Mouse (Mus musculus): ENCODE measurements at regions not wholly inside any gene's neighbourhood (a gene's known extent, or its start where the extent isn't known, plus 50 kb on each side); places are given as distances from the start of the nearest gene placed in this dataset.

DNA sequence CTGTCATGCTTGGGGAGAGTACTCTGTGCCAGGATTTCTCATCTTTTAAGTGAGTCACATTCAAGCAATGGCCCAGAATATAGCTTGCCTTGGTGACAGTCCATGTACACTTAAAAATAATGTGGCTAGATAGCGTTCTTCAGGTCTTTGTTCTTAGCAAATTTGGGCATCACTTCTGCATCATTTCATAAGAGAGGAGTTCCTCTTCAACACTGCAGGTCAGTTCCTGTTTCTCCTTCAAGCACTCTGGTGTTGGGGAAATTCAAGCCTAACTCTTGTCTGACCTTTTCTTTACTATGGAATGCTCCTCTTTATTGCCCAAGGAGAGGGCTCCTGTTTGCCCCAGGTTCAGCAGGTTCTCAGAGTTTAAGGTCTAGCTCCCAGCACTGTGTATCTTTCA, 175.7 kb downstream of the Pik3r1 start:
- Histone ChIP-seq H3K27ac (no peak overlapping the region), H3K4me3 (no peak overlapping the region)
- no peak for TF ChIP-seq CTCF (conservative IDR thresholded peaks at IDR 0.05)
- DNase-seq (ENCODE audit: low spot score in 2 of 2), result no peak

DNA sequence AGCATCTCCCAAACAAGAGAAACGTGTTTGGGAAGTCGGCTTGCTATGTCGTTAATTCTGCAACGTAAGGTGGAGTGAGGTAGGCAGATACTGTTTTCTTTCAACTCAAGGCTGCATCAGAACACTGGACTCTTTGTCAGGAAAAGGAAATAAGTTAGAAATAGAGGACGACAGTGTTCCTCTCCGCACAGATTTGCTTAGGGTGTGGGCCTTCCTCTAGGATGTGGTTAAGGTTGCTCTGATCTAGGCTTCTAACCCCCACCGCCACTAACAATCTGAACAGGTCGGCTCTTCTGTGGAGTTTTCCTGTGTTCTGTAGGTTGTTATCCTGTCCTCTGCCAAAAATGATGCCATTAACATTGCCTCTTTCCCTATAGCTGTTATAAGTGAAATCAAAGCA, 179.1 kb downstream of the Pik3r1 start:
- DNase-seq (ENCODE audit: low spot score in 2 of 2), result no peak
- no peak for TF ChIP-seq CTCF (conservative IDR thresholded peaks at IDR 0.05)
- Histone ChIP-seq H3K4me3 (no peak overlapping the region), H3K27ac (no peak overlapping the region)

DNA sequence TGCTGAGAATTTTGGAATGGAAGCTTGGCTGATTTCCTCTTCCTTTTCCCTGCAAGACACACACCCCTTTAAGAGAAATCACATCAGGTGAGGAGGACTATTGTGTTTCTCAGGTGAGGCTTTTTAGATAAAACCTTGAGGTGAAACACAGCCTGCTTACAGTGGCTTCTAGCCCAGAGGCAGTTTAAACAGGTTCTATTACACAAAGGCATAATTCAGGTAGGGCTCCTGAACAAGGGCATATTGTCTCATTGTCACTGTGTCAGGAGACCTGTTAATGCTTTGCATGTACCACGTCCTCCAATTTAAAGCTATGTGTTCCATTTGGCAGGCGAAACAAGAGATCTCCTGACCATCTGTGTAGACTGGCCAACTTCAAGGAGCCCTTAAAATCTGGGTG, 181.2 kb downstream of the Pik3r1 start:
- H3K4me3 ChIP-seq, result no peak overlapping the region
- no peak overlapping the region for H3K27ac ChIP-seq
- DNase-seq (ENCODE audit: low spot score in 2 of 2), result no peak
- no peak for TF ChIP-seq CTCF (conservative IDR thresholded peaks at IDR 0.05)

DNA sequence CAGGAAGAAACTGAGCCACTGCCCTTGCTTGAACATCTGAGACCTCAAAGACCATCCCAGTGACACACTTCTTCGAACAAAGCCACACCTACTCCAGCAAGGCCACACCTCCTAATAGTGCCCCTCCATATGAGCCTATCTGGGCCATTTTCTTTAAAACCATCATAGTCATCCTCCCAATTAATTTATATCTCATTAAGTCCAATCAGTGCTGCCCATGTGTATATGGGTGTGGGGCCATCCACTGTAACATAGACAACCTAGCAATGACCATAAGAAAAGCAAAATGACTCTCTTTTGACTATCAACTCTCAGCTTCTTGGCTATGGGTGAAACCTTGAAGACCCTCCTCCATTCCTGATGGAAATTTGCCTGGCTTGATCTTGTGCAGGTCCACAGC, 191.5 kb downstream of the Pik3r1 start:
- DNase-seq (ENCODE audit: low spot score in 2 of 2), result no peak
- Histone ChIP-seq H3K27ac (no peak overlapping the region), H3K4me3 (no peak overlapping the region)
- TF ChIP-seq CTCF (conservative IDR thresholded peaks at IDR 0.05), result no peak

- Histone ChIP-seq H3K4me3 (no peak overlapping the region), H3K27ac (no peak overlapping the region)
- TF ChIP-seq CTCF (conservative IDR thresholded peaks at IDR 0.05), result no peak
- no peak for DNase-seq (ENCODE audit: low spot score in 2 of 2)
Observed at GRCm38 (mm10) chr13:101572809-101573590, 195.0 kb downstream of the Pik3r1 start.

DNA sequence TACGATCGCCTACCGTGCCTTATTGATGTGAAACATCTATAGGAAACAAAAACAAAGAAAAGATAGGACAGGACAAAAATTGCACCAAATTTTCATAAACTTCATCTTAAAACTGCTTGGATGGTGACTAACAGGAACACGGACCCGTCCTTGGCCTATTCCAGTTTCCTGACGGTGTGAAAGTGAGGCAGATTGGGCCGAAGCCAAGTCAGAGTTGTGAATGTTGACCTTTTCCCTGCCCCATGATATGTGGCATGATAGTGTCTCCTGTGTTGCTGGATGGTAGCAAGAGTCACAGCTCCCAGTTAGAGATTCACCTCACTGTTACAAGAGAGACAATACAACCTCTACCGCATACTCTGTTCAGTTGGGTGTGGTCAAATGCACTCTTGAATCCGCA, 195.8 kb downstream of the Pik3r1 start:
- Histone ChIP-seq H3K27ac (no peak overlapping the region), H3K4me3 (no peak overlapping the region)
- no peak for TF ChIP-seq CTCF (conservative IDR thresholded peaks at IDR 0.05)
- DNase-seq (ENCODE audit: low spot score in 2 of 2), result no peak

DNA sequence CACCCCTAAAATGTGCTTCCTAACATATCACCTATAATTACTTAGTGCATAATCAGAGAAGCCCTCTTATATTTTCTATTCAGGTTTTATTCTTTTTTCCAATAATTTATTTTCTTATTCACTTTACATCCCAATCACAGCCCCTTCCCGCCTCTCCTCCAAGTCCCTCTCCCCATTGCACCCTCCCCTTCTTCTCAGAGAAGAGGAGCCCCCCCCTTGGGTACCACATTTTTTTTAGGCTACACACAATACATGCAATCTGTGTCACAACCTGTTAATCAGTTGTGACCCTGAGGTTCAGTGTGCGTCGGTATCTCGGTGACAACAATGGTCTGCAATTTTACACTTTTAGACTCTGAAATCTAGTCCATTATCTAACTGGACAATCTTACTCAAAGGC, 198.0 kb downstream of the Pik3r1 start:
- Histone ChIP-seq H3K4me3 (no peak overlapping the region), H3K27ac (no peak overlapping the region)
- no peak for TF ChIP-seq CTCF (conservative IDR thresholded peaks at IDR 0.05)
- DNase-seq (ENCODE audit: low spot score in 2 of 2), result no peak

- H3K27ac ChIP-seq, result no peak overlapping the region
- DNase-seq (ENCODE audit: low spot score in 2 of 2), result no peak
- TF ChIP-seq CTCF (conservative IDR thresholded peaks at IDR 0.05), result no peak
- no peak overlapping the region for H3K4me3 ChIP-seq
Observed at GRCm38 (mm10) chr13:101568985-101569631, 198.9 kb downstream of the Pik3r1 start.

DNA sequence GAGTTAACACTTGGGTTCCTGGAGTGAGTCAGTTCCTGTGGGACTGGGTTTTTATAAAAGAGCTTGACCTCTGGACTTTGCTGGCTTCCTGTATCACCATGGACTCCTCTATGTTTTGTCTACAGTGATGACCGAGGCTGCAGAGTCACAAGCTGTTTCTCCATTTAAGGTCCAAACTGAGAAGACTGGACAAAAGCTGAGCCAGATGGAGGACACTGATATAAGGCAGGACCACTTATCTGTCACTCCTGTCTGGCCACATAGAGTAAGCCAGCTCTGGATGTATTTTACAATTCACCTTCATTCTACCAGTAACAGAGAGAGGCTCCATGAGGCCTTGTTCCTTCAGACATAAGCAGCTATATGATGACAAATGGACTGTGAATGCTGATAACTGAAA, 202.7 kb downstream of the Pik3r1 start:
- Histone ChIP-seq H3K4me3 (no peak overlapping the region), H3K27ac (no peak overlapping the region)
- no peak for DNase-seq (ENCODE audit: low spot score in 2 of 2)
- TF ChIP-seq CTCF (conservative IDR thresholded peaks at IDR 0.05), result no peak

DNA sequence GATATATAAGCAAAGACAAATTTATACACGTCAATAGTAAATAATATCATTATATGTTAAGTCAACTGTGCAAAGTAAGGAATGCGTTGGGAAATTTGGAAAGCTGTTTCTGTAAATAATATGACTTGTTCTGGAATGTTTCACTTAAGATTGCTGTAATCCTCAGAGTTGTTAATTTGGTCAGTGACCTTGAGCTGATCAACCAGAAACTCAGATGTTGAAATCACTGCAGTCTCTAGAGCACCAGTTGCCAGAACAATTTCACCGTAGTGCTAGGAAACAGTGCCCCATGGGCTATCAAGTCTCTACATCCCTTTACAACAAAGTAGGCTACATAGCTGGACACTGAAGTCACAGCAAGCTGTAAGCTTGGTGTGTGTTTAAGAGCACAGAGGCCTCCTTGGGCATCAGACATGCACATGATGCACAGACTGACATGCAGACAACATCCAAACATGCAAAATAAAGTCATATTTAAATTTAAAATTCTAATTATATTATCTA, 212.6 kb downstream of the Pik3r1 start:
- TF ChIP-seq CTCF (conservative IDR thresholded peaks at IDR 0.05), result no peak
- Histone ChIP-seq H3K27ac (no peak overlapping the region), H3K4me3 (no peak overlapping the region)
- DNase-seq (ENCODE audit: low spot score in 2 of 2), result no peak

GRCm38 (mm10) chr13:101553131-101553549, 214.9 kb downstream of the Pik3r1 start:
- no peak for DNase-seq (ENCODE audit: low spot score in 2 of 2)
- Histone ChIP-seq H3K4me3 (no peak overlapping the region), H3K27ac (no peak overlapping the region)
- no peak for TF ChIP-seq CTCF (conservative IDR thresholded peaks at IDR 0.05)

DNA sequence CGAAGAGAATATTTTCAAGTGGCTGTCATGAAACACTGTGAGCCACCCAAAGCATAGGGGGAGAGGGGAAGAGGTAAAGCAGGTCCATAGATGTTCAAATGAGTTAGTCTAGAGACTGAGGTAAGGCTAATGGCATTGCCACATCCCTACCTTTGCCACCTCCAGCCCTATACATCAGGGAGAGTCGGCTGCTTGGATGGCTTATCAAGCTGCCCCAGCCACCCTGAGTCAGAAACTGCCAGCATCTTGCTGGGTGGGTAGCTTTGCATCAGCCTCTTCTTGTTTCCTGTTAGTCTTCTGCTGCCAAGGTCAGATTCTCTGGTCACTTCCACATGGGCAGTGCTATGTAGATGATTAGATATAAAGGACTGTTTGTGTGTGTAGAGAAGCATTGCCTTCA, 215.6 kb downstream of the Pik3r1 start:
- DNase-seq (ENCODE audit: low spot score in 2 of 2), result no peak
- TF ChIP-seq CTCF (conservative IDR thresholded peaks at IDR 0.05), result no peak
- no peak overlapping the region for H3K27ac ChIP-seq
- no peak overlapping the region for H3K4me3 ChIP-seq

- Histone ChIP-seq H3K4me3 (no peak overlapping the region), H3K27ac (no peak overlapping the region)
- no peak for TF ChIP-seq CTCF (conservative IDR thresholded peaks at IDR 0.05)
- DNase-seq (ENCODE audit: low spot score in 2 of 2), result no peak
Observed at GRCm38 (mm10) chr13:101551068-101551467, 216.9 kb downstream of the Pik3r1 start.

DNA sequence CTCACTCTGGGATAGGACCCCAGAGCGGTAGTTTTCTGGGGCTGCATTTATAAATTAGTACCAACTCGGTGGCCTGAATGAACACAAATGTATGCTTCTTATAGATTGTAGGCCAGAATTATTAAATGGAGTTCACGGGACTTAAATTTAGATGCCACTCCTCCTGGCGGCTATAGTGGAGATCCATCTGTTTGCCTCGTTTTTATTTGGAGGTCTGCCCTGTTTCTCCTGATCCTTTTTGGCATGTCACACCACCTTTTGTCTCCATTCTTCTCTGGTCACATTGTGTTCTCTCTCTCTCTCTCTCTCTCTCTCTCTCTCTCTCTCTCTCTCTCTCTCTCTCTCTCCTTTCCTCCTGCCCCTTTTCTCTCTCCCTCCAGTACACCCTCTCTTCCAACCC, 217.5 kb downstream of the Pik3r1 start:
- H3K27ac ChIP-seq, result no peak overlapping the region
- no peak for TF ChIP-seq CTCF (conservative IDR thresholded peaks at IDR 0.05)
- DNase-seq (ENCODE audit: low spot score in 2 of 2), result no peak
- no peak overlapping the region for H3K4me3 ChIP-seq
